Mouse (Mus musculus): Measurements from ENCODE around the gene Zfp799. TPM values are rescaled to one million over a fixed set of nuclear protein-coding genes. Genes with fewer than 3 reads are reported as not detected.

Zfp799 gene
- polyA plus RNA-seq, 1 experiment from 2014 or later = 14.5 TPM

GRCm38 (mm10) chr17:32771213-32771612, 58.8 kb downstream of the Zfp799 start:
- no peak overlapping the region for H3K27ac ChIP-seq
- DNase-seq (ENCODE audit: low spot score) = no peak
- H3K9me3 ChIP-seq = peaks cover 20% of the 10 kb centered on the region
- no peaks in the 10 kb centered on the region for H3K4me1 ChIP-seq (replicated peaks)
- no peaks in the 10 kb centered on the region for H3K27me3 ChIP-seq (ENCODE audit: insufficient read depth, poor library complexity, severe bottlenecking)
- peaks cover 100% of the 10 kb centered on the region for H3K36me3 ChIP-seq
- H3K4me3 ChIP-seq = no peak overlapping the region
- 95% methylated on average over 1 of the region's 1 CpGs for WGBS

GRCm38 (mm10) chr17:32766422-32766821, 63.6 kb downstream of the Zfp799 start:
- Histone ChIP-seq H3K27me3 (ENCODE audit: insufficient read depth, poor library complexity, severe bottlenecking) (no peaks in the 10 kb centered on the region), H3K27ac (no peak overlapping the region), H3K4me1 (replicated peaks) (no peaks in the 10 kb centered on the region), H3K9me3 (peaks cover 45% of the 10 kb centered on the region), H3K4me3 (no peak overlapping the region), H3K36me3 (peaks cover 82% of the 10 kb centered on the region)
- 98% methylated on average over 2 of the region's 2 CpGs for WGBS
- DNase-seq (ENCODE audit: low spot score) = no peak

Other genes starting within 250 kb of the Zfp799 start
- gene Cyp4f37, start 209.0 kb downstream of the Zfp799 start, polyA plus RNA-seq (2016; fragmentation: Nextera tagmentation; extraction: Ambion mirVana) = not detected in 2 replicates
- not detected in 2 replicates for gene Cyp4f40, start 171.4 kb downstream of the Zfp799 start, polyA plus RNA-seq (2016; fragmentation: Nextera tagmentation; extraction: Ambion mirVana)
- gene Cyp4f15, start 144.6 kb downstream of the Zfp799 start, polyA plus RNA-seq (2016; fragmentation: Nextera tagmentation; extraction: Ambion mirVana) = 2.3 and 3.8 TPM in 2 replicates
- 38.6 and 45.4 TPM in 2 replicates for gene Zfp871, start 42.0 kb downstream of the Zfp799 start, polyA plus RNA-seq (2016; fragmentation: Nextera tagmentation; extraction: Ambion mirVana)
- 26.1 and 33.1 TPM in 2 replicates for gene Zfp811, start 20.3 kb downstream of the Zfp799 start, polyA plus RNA-seq (2016; fragmentation: Nextera tagmentation; extraction: Ambion mirVana)
- gene Zfp870, start 61.4 kb upstream of the Zfp799 start, polyA plus RNA-seq (2016; fragmentation: Nextera tagmentation; extraction: Ambion mirVana) = 6.9 and 7.4 TPM in 2 replicates
- gene Cyp4f14, start 87.1 kb upstream of the Zfp799 start, polyA plus RNA-seq (2016; fragmentation: Nextera tagmentation; extraction: Ambion mirVana) = not detected in 2 replicates
- 3.5 and 4.3 TPM in 2 replicates for gene Cyp4f13, start 117.1 kb upstream of the Zfp799 start, polyA plus RNA-seq (2016; fragmentation: Nextera tagmentation; extraction: Ambion mirVana)
- 10.7 and 11.8 TPM in 2 replicates for gene Zfp472, start 135.6 kb upstream of the Zfp799 start, polyA plus RNA-seq (2016; fragmentation: Nextera tagmentation; extraction: Ambion mirVana)
- 13.2 and 13.9 TPM in 2 replicates for gene Zfp952, start 162.9 kb upstream of the Zfp799 start, polyA plus RNA-seq (2016; fragmentation: Nextera tagmentation; extraction: Ambion mirVana)
- 12.6 and 16.2 TPM in 2 replicates for gene Zfp763, start 203.1 kb upstream of the Zfp799 start, polyA plus RNA-seq (2016; fragmentation: Nextera tagmentation; extraction: Ambion mirVana)
- gene 4921501E09Rik, start 237.8 kb upstream of the Zfp799 start, polyA plus RNA-seq (2016; fragmentation: Nextera tagmentation; extraction: Ambion mirVana) = not detected in 2 replicates

Data from hindbrain, embryonic 10.5 days (tissue).